Mouse (Mus musculus) adrenal gland, adult (tissue): ENCODE measurements at regions not wholly inside any gene's neighbourhood (a gene's known extent, or its start where the extent isn't known, plus 50 kb on each side); places are given as distances from the start of the nearest gene placed in this dataset.

Experiments used
- DNase-seq, 2 experiments: peaks; one replicate each; pipeline ENCODE4 v3.0.0; 2022 to 2023; ENCODE audit warnings: low spot score in 1 of 2; ENCODE audit not compliant: inconsistent age in 2 of 2

DNA sequence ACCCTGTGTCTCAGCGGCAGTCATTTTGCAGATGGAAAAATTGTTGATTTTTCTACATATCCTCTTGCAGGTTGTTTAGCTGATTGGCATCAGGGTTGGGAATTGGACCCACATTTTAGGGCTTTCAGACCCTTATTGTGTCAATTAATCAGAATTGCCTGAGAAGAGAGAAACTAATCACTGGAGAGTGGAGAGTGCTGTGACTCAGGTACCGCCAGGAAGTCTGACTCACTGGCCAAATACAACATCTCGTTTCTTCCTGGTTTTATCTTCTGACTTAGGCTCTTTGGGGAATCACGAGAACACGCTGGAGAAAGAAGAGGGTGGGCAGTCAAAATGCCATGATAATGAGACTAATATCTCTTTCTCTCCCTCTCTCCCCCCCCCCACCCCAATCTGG, 306.1 kb upstream of the Npvf start:
- DNase-seq: no peak

GRCm38 (mm10) chr6:50961592-50961991, 307.4 kb upstream of the Npvf start:
- DNase-seq: no peak

GRCm38 (mm10) chr6:50968546-50968945, 314.3 kb upstream of the Npvf start:
- DNase-seq: no peak

DNA sequence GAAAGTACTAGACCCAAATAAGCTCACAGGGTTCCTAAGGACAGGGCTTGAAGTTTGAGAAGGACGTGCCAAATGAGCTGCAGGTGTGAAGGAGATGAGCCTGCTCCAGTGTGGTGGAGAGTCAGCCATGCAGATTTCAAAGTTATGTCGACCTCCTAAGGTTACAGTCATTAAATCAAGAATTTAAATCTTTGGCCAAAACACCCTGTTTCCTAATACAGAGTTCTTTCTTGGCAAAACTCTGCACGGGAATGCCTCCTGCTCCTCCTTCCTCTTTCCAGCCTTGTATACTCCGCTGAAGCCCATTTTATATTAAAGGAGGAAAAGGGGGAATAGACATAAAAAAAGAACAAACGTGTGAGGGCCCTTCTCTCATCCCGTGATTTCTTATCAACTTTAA, 315.1 kb upstream of the Npvf start:
- DNase-seq: no peak

DNA sequence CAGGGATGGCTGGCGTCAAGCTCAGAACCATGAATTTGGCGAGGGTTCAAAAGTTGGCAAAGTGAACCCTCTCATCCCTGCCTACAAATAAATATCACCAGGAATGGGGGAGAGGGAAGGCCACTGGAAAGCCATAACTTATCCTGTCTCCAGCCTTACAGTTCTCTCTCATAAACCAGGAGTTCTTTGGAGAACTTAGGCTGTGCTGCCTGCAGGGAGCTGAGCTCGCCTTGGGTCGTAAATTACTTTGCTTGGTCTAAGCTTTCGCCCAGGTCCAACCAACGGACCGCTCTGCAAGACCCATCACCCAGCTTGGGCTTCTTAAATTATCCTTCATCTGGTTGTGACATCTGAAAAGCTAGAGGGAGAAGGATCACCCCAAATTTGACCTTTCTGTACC, 315.8 kb upstream of the Npvf start:
- no peak for DNase-seq

- no peak for DNase-seq
Observed at GRCm38 (mm10) chr6:50970770-50971169, 316.5 kb upstream of the Npvf start.

DNA sequence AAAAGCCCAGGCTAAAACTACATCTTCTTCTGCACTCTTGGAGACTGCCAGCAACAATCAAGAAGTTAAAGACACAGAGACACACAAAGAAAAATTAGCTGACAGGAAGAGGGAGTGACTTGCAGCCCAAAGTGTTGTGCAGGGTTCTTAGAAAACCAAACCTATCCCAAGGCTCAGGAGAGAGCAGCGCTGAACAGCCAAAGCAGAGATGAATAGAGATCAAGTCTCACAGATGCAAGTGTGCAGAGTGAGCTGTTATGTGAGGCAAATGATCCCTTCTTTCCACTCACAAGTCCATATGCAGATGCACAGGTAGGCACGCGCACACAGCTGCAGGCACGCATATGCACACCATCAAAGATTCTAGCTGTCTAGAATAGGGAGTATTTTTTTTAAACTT, 318.0 kb upstream of the Npvf start:
- no peak for DNase-seq

- DNase-seq: peak; percentile 37 to 52
Observed at GRCm38 (mm10) chr6:50973231-50973654, 319.0 kb upstream of the Npvf start.

DNA sequence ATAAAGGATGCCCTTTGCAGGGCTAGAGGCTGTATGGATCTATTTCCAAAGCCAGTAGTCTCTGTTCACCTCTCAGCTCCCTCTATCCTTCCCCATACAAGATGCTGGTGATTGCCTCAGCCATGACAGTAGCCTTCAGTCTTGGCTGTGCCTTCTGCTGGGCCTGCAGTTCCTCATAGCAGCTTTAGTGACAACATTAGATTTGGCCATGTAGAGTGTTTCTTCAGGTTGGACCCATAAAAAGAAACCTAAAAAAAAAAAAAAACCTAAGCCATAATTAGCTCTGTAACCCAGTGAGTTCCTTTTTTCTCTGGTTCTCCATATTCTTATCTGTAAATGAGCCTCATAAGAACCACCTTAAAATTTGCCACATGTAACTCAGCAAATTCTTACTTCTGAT, 319.6 kb upstream of the Npvf start:
- DNase-seq: no peak

GRCm38 (mm10) chr6:50974961-50975360, 320.7 kb upstream of the Npvf start:
- no peak for DNase-seq

DNA sequence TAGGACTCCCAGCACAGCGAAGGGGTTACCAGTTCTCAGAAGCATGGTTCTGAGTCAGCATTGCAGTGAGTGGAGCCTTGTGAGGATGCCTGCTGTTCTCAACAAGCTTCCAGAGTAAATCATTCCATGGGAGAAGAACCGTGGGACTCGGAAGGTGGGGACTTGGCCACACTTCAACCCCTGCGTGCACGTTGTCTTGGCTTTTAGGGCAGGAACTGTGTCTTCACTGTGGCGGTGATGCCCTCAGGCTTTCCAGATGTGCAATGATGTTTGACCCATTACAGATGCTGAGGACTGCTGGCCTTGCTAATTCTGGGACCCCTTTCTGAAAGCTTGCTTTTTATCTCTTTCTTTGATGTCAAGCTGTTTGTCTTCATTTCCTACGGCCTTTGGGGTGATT, 322.7 kb upstream of the Npvf start:
- no peak for DNase-seq

- no peak for DNase-seq
Observed at GRCm38 (mm10) chr6:50977381-50977780, 323.1 kb upstream of the Npvf start.

GRCm38 (mm10) chr6:50978016-50978415, 323.8 kb upstream of the Npvf start:
- DNase-seq: no peak

DNA sequence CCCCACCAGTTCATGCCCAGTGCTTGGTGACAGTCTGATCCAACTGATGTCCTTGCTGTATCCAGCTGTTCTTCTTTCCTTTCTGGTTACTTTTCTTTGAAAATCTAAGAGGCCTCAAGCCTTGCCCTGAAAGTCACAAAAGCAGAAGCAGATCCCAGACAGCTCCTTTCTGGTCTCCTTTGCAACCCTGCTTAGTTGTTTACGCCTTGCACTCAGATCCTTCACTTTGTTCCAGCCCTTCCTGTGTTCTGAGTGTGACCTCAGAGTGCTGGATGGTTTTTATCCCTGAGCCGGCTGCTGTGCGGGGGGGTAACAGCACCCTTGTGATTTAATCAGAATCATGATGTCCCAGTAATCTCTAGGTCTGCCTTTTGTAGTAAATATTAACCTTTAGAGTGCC, 324.3 kb upstream of the Npvf start:
- DNase-seq: peak; percentile 19 to 46

- no peak for DNase-seq
Observed at GRCm38 (mm10) chr6:50979764-50980163, 325.5 kb upstream of the Npvf start.

DNA sequence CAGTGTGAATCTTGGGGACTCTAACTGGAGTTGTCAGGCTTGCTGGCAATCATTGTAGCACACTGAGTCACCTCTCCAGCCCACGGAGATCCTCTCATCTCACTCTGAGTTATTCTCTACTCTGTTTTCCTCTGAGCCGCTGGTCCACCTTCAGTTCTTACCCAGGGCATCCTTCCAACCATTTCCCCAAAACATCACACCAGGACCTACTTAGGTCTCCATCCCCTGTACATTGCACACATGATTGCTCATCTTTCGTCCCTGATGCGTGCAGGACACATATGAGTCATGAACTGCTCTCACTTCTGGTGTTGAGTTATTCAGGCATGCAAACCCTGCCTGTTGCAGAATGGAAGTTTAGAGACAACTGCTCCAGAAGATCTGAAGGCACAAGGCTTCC, 326.1 kb upstream of the Npvf start:
- DNase-seq: no peak

- no peak for DNase-seq
Observed at GRCm38 (mm10) chr6:50981702-50982309, 327.6 kb upstream of the Npvf start.

- no peak for DNase-seq
Observed at GRCm38 (mm10) chr6:50982856-50983255, 328.6 kb upstream of the Npvf start.

DNA sequence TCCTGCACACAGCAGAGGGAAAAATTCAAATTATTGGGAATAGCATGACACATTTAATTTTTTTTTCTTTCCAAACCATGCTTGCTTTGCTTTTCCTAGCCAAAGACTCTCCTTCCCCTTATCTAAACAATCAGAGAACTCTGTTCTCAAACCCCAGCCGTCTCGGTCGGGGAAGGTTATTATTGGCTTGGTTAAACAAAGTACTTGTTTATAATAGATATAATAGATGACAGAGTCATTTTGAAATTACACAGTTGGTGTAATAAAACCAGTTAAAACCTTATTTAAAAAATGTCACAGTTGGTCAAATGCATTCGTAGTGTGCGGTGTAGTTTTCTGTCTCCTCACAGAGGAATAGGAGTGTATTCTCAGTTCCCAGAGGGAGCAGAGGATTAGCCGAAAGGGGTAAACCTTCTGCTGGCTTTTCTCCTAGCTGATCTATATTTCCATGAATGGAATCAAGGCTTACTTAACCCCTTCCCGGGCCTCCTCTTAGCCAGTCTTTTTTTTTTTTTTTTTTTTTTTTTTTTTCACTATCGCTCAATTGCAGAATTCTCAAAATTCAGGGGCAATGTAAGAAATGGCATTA, 329.4 kb upstream of the Npvf start:
- no peak for DNase-seq

GRCm38 (mm10) chr6:50984157-50984905, 330.1 kb upstream of the Npvf start:
- no peak for DNase-seq

DNA sequence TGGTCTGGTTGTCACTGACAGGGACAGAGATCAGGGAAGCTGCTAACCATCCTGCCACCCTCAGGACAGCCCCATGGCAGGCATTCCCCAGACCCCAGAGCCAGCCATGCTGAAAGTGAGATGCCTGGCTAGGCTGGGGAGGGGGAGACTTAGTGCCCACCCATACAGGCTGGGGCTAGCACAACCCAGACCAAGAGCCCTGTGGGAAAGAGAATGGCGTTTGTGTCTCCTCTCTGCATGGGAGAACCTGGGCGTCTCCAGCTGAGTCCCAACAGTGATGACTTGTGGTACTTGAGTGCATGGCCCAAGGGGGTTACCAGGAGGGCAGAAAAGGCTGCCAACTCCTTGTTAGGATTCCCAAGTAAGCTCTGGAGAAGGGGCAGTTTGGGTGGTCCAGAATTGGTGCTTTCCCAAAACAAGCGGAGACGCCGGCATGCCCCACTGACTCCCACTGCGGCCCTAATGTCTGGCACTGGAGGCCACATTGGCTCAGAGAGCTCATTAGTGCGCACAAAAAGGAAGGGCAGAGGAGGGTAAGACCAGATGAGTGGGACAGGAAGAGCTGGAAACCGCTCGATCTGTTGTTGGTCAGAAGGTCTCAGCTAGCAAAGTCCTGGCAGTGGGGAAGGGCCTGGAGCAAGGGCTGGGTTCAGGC, 332.2 kb upstream of the Npvf start:
- DNase-seq: no peak

GRCm38 (mm10) chr6:50988561-50988960, 334.3 kb upstream of the Npvf start:
- DNase-seq: no peak
